Mouse (Mus musculus): ENCODE results near the gene Clptm1.

DNA sequence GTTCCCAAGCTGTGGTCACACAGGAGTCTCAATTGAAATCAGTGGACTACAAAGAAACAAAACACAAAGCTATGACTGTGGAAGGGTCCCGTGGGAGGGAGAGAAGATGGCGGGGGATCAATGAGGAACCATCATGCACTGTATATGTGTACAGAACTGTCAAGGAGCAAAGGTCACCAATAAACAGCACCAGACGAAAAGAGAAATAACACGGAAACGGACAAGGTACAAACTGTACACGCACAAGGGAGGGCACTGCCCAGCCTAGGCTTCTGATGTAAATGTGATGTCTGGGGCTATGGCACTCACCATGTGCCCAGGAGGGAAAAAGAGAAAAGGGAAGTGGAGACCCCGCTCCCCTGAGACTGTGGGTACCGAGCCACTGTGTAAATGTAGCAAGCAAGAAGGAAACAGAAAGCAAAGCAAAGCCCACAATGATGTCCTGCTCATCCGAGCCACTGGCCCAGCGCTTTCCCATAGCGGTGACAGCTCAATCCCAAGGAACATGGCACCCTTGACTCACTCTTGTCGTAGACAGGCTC lies 49.7 kb downstream of the Clptm1 start:
- TF ChIP-seq CTCF (IDR thresholded peaks at IDR 0.05; ENCODE audit: control insufficient read depth, insufficient read depth, insufficient read length) (no peak), MYOG (IDR thresholded peaks at IDR 0.05; ENCODE audit: control insufficient read depth, extremely low read depth, insufficient read length) (no peak), MYOD1 (IDR thresholded peaks at IDR 0.05; ENCODE audit: control insufficient read depth, insufficient read length, low read depth) (no peak), USF1 (IDR thresholded peaks at IDR 0.05; ENCODE audit: low read depth) (no peak), CEBPB (IDR thresholded peaks at IDR 0.05; ENCODE audit: low read depth) (no peak), MAX (IDR thresholded peaks at IDR 0.05) (no peak), FOSL1 (IDR thresholded peaks at IDR 0.05; ENCODE audit: insufficient read depth, low read length, poor library complexity, severe bottlenecking) (no peak)

All from C2C12 (cell line).